Mouse (Mus musculus): ENCODE results near the gene Tuba1b.
"Not testable (repeated sequence)": the region's sequence is repeated elsewhere in the genome, so short reads cannot be mapped to it uniquely, and the experiment has no call there.

Tuba1b gene

DNA sequence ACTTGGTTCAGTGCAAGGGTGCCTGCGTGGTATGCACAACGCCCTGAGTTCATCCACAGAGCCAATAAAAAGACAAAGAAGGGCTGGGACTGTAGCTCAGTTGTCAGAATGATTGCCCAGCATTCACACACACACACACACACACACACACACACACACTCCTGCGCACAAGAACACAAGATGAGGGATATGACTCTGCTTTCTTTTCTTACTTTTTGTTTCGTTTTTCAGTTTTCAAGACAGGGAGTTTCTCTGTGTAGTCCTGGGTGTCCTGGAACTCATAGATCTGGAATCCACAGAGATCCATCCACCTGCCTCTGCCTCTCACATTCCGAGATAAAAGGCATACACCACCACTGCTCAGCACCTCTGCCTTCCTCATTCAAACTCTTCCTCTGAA, 6.8 kb downstream of the Tuba1b start:
- DNase-seq (ENCODE audit: low spot score in 2 of 2): no peak

DNA sequence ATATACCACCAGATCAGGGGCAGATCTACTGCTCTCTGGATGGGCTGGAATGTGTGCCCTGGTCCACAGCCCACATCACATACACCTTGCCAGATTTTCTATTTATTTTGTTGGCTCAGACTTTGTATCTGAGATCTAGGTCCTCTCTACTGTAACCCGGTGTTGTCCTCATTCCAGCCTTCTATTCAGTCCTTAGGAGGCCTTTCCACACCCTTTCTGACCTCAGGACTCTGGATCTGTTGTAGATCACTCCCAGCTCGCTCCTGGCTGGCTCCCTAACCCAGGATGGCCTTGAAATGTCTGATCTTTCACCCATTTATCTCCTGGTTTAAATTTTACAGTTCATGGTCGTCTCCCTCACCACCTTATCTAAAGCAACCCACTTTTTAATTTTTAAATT, 9.7 kb downstream of the Tuba1b start:
- no peak for DNase-seq (ENCODE audit: low spot score in 2 of 2)

DNA sequence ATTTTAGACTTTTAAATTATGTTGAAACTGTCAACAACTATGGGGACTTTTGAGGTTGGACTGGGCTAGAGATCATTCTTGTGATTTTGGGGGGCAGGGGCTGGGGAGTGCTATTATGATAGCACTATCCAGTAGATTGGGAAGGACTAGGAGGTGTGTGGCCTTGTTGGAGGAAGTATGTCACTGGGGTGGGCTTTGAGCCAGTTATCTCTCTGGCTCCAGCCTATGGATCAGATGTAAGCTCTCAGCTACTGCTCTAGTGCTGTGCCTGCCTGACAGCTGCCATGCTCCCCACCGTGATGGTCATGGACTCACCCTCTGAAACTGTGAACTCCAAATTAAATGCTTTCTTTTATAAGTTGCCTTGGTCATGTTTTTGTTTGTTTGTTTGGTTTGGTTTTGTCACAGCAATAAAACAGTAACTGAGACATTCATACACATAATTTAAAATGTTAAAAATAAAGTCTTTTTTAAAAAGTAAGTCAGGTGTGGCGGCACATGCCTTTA, 11.3 kb downstream of the Tuba1b start:
- no peak for DNase-seq (ENCODE audit: low spot score in 2 of 2)

DNA sequence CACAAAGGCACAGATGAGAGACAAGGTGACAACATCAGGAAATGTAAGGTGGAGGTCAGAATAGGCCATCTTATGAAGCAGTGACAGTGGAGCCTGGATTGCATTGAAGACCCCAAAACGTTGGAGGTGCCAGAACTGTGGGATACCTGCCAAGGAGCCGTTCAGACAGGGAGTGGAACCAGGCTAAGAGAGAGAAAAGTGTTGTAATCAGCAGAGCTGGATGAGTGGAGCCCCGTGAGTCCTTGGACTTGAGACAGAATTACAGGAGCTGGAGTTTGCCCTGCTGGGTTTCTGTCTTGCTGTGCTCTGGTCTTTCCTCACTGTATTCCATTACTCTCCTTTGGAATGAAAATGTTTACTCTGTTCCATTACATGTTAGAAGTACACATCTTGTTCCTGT, 11.8 kb downstream of the Tuba1b start:
- DNase-seq (ENCODE audit: low spot score in 2 of 2): no peak

DNA sequence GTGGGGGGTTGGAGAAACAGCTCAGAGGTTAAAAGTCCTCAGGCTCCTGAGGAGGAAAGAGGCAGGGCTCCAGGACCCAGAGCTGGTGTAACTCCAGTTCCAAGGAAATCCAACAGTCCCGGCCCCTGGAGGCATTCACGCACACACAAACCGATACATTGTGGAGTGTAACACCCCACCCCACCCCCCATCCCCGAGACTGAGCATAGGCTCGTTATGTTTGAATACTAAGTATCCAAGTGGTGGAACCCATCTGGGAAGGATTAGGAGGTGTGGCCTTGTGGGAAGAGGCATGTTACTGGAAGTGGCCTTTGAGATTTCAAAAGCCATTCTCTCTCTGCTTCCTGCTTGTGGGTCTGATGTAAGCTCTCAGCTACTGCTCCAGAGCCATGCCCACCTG, 12.9 kb downstream of the Tuba1b start:
- DNase-seq (ENCODE audit: low spot score in 2 of 2): no peak

DNA sequence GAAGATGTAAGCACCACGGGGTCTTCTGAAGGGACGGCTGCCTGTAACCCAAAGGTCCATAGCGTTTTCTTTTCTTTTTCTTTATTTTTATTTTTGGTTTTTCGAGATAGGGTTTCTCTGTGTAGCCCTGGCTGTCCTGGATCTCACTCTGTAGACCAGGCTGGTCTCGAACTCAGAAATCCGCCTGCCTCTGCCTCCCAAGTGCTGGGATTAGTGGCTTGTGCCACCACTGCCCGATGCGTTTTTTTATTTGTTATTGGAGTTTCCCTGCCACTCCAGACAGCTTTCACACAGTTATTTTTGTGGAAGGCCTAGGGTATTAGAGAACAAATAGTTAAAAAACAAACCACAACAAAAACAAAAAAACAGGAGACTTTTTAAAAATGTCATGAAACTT, 15.9 kb downstream of the Tuba1b start:
- not testable (repeated sequence) for DNase-seq (ENCODE audit: low spot score in 2 of 2)

DNA sequence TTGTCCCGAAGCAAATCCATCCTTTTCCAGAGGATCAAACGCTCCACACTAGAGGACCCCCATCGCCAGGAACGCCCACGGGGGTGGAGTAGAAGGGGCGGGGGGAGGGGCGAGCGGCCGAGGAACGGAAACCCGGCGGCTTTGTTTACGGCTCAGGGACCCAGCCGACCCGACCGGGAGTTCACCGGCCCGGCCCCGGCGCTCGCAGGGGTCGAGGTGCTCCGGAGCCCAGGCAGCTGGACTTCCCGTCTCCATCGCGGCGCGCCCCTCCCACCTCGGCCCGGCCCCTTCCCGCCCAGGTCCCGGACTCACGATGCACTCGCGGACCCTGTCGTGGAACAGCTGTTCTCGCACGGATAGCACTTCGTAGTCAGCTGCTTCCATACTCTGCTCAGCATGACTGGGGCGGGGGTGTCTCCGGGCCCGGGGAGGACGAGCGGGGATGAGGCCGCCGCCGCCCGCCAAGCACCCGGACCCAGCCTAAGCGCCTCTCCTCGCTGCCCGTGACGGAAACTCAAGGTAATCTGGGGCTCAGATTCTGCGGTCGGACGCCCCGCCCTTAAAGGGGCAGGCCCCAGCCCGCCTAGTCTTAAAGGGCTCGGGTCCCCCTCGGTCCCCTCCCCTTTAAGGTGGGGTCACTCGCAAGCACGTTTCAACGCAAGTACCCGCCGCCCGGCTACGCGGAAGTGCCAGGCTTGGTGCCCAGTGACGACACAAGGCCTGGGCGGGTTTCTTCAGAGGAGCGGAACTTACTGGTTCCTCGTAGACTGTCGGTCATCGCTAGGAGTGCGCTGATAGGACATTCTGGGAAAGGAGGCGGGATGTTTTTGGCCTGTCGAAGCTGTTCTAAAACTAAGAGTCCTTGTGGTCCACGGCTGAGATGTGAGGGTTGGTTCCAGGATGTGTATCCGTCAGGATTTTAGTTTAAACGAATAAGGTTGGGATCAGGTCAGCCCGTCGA, 16.5 kb downstream of the Tuba1b start, which contains the start of gene Lmbr1l:
Gene Lmbr1l, minus strand, starts transcription at position 694 of the 961 bp plus-strand sequence.
- peak; percentile 99 to 100 for DNase-seq (ENCODE audit: low spot score in 2 of 2)

DNA sequence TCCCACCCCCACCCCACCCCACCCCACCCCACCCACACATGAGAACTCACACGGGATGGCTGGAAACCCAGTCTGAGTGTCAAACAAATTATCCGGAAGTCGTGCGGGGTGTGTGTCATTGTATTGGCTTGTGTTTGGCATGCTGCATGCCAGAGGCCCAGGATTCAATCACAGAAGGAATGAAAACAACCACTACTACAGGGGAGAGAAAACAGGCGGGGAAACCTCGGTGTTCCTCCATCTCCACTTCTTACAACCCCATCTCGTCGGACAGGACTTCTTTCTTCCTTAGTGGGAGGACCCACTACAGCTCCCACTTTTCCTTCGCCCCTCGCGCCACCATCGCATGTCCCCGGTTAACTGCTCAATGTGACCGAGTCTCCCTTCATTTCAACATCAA, 17.3 kb downstream of the Tuba1b start:
- DNase-seq (ENCODE audit: low spot score in 2 of 2): no peak

DNA sequence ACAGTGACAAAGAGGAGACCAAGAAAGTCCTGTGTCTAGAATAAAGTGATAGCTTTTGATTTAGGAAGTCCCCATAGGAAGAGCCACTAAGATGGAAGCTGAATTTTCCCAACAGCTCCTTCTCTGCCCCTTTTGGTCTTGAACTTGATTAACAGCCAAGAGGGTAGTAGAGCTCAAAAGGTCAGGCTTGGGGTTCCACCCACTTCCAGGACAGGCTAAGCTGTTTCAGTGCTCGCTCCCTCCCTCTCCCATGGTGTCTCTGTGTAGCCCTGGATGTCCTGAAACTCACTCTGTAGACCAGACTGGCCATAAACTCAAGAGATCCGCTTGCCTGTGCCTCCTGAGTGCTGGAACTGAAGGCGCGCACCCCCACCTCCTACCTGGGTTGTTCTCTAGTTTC, 18.3 kb downstream of the Tuba1b start:
- DNase-seq (ENCODE audit: low spot score in 2 of 2): no peak

DNA sequence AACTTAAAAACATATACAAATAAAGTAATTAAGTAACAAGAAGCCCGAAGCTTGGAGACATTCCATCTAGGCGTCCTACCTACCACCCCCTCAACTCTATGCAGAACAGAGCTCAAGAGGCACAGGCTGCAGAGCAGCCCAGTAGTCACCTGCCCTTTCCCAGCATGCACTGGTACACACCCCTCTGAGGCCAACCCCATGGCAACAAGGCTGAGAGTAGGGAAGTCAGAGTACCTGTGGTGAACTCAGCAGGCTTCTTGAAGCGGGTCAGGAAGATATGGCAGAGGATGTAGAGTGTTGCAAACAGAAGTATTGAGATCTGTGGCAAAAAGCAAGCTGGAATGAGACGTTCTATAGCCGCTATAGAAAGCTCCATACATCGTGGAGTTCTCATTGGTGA, 19.5 kb downstream of the Tuba1b start:
- no peak for DNase-seq (ENCODE audit: low spot score in 2 of 2)

DNA sequence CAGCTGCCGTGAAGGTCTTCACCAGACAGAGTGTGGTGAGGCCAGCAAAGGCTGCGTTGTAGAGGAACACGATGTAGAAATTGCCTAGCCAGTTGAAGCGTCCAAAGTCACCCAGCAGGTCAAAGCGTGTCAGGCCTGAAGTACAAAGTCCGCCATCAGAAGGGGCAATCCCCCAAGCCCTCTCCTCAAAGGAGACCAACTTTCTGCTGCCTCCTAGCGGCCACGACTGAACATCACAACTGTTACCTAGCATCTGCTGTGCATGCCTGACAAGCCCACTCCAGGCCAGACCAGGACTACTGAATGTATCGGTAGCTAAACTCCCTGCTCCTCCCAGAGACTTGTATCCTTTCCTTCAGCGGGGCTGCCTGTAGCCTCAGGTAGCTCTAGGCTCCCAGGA, 29.7 kb downstream of the Tuba1b start:
- DNase-seq (ENCODE audit: low spot score in 2 of 2): no peak

DNA sequence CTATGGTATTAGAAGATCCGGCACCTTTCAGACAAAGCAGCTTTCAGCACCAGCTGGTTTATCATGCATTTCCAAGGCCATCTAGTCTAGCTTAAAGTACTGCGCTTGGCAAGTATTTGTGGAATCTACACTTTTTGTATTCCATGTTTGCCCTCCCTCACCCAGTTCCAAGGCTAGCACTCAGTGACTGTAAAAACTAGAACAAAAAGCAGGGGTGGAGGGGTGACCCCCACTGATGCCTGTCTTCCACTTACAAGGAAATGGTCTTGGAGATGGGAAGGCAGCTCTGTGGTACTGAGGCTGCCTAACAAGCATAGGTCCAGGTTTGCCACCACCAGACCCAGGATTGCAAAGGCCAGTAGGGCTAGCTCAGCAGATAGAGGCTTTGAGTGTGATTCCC, 31.8 kb downstream of the Tuba1b start:
- DNase-seq (ENCODE audit: low spot score in 2 of 2): no peak

DNA sequence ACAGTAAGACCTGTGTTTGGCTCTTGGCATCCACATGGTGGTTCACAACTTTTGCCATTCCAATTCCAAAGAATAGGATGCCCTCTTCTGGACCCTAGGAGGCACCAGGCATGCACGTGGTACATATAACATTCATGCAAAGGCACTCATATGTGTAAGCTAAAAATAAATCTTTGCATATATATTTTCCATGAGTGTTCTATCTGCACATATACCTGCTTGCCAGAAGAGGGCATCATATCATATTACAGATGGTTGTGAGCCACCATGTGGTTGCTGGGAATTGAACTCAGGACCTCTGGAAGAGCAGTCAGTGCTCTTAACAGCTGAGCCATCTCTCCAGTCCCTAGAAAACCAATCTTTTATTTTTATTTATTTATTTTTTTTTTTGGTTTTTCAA, 32.8 kb downstream of the Tuba1b start:
- DNase-seq (ENCODE audit: low spot score in 2 of 2): no peak

DNA sequence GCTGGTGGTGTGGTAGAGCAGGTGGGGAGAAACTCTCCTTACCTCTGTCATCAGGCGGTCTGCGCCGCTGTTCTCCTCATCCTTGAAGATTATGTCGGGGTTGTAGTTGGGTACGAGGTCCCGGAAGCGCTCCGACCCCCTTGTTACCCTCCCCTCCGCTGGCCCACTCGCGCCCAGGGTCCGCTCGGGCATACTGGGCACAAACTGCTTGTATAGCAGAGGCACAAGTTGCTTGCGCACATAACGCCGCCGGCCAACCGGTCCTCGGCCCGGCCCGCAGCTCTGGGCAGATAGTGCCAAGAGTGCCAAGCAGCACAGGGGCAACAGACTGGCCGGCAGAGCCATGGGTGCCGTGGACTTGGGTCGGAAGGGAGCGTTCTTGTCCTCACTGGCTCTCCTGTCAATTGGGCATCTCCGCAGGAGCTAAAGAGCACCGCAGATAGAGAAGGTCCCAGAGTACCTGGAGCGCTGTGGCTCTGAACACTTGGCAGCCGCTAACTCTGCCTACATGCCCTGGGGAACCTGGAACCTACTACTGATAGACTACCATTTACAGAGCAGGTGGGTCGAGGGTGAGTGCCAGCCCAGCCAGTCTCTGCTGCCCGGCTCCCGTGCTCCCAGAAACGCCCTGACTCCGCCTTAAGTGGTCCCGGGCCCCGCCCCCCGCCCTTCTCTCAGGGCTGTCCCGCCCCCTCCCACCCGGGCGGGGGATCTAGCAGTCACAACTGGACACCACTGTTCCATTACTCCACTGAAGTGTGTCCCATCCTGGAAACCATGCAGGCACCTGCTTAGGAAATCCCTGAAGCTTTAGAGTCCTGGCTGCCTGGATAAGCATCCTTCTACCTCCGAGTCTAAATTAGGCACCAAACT, 36.2 kb downstream of the Tuba1b start, which contains the start of gene Dhh:
Gene Dhh, minus strand, starts transcription at position 613 of the 873 bp plus-strand sequence.
- no peak for DNase-seq (ENCODE audit: low spot score in 2 of 2)

DNA sequence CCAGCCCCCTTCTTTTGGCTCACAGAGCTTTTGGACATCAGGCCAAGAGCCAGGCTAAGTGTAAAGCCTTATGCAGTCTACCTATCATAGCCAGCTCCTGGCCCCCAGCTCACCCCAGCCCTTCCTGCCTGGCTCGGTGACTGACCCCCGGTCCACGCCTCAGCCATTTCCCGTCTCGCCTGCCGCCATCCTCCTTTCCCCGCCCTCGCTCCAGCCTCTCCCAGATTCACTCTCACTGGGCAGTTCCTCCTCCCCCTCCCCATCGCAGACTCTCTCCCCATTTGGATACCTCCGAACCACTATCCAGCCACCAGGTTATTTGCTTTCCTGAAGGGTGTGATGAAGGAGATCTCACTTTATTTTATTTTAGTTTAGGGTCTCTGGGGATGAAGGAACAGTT, 36.9 kb downstream of the Tuba1b start:
- DNase-seq (ENCODE audit: low spot score in 2 of 2): no peak

DNA sequence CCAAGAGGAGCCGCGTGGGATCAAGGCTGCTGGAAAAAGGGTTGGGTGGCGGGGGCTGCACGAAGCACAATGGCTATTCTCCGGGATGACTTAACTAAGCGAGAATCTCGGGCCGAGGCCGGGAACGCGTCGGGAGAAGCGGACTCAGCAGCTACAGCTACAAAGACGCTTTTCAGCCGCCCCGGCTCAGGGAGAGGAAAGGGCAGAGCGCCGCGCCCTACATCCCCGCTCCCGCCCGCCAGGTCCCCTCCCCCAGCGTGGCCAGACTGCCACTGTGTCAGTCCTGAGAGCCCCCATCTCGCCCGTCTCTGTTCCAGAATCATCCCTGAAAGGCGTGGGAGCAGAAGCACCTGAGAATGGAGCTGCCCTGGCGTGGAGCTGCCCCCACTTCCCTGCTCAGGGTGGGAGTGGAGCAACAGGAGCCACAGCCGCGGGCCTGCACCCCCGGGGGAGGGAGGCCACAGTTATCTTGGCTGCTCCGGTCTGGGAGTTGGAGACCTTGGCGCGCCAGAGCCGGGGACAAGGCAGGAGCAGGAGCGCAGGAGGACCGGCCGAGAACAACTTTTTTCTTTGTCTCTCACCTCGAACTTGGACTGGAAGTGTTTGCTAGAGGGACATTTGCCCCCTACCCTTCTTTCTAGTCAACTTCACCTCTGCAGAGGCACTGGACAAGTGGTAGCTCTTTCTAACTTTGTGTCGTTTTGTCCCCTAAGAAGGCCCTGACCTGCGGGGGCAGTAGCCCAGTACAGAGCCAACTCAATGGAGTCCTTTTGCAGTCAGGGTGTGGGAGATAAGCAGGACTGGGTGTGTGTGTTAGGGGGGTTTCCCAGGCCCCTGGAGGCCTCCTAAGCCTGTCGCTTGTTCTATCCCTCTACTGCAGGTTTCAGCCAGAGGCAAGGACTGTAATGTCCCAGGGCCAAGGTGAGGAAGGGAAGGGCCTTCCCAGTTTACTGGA, 38.5 kb downstream of the Tuba1b start:
- no peak for DNase-seq (ENCODE audit: low spot score in 2 of 2)

DNA sequence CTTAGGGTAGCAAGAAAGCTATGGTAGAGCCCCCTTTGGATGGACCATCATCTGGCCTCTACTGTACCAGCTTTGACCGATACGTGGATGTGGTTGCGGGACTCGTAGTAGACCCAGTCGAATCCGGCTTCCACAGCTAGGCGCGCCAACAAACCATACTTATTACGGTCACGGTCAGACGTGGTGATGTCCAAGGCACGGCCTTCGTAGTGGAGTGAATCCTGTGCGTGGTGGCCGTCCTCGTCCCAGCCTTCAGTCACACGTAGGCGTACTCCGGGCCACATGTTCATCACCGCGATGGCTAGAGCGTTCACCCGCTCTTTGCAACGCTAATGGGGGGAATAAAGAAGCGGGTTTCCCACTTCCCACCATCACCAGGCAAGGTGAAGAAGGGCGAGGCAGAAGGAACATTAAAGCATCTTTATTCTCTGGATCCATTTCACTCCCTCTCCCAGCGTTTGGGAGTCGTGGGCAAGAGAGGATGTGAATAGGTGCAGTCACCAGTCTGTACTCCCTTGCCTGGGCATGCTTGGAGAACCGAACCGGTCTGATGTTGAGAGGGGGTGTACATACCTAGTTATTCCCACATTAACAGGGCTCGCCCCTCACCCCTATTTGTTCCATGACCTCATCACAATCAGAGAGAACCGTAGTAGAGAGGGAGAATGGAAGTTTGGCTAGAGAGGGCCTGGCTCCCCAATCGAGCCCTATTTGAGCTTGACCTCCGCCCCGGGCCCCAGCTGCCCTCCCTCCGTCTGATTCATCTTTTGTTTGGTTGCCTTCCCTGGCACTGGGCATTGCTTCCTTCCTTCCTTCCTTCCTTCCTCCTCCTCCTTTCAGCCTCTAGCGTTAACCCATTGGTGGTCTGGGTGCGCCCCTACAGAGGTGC, 39.4 kb downstream of the Tuba1b start:
- peak in 1 of 2 experiments; percentile 14 for DNase-seq (ENCODE audit: low spot score in 2 of 2)

DNA sequence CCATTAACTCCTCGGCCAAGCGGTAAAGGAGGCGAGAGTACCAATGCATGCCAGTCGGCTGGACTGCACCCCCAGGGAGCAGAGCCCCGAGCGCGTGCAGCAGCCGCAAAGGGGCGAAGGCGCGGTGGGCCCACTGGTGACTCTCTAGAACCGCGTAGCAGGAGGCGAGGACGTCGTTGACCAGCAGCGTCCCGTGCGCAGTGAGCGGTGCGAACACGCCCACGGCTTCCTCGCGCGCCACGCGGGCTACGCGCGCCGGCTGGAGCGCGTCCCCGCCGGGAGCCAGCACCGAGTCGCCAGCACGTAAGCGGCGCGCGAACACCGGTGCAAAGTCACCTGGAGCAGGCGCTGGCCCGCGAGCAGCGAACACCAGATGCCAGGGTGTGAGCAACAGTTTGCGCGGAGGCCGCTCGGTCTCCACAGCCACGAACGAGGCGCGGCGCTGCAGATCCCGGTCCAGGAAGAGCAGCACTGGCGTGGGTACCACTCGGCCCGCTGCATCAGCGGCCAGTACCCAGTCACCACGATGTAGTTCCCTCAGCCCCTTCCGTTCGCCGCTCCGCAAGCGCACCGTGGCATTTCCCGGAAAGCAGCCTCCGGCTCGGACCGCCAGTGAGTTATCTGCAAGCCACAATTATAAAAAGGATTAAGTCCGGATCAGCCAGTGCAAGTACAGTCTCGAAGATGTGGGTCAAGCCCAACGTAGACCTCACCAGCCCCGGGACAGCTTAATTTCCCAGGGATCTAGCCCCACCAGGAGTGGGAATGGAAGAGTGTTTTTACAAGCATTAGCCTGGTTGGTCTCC, 40.2 kb downstream of the Tuba1b start, which contains the start of gene Rhebl1:
Gene Rhebl1, minus strand, starts transcription at position 601 of the 806 bp plus-strand sequence.
- peak in 1 of 2 experiments; percentile 14 for DNase-seq (ENCODE audit: low spot score in 2 of 2)

DNA sequence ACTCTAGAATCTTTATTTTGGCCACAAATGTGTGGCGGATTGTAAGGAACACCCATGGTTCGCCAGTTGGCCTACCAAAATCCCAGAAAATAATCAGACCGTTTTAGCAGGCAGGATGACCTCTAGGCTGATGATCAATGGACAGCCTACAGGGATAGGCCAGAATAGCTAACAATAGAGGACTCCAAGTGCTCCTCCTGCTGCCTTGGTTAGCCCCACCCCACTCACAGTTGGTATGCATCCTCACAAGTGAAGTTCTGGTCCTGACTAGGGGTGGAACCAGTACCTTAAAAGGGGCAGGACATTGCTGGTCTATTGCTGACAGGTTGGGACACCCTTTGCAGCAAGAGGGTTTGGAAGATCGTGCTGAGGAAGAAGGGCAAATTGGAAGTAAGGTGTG, 41.3 kb downstream of the Tuba1b start:
- DNase-seq (ENCODE audit: low spot score in 2 of 2): no peak
